Mouse (Mus musculus) olfactory bulb, adult 2 months (tissue): ENCODE data around the gene Ptpn14. TPM values are rescaled to one million over a fixed set of nuclear protein-coding genes. Genes with fewer than 3 reads are reported as not detected.

Experiments
- H3K27ac ChIP-seq: fragments of 200-500 bp; 2 replicates; pipeline ENCODE4 v1.5.1; 2012; ENCODE audit warnings: low read depth, low read length; ENCODE audit not compliant: insufficient read depth
- H3K4me1 ChIP-seq: fragments of 200-500 bp; 2 replicates; pipeline ENCODE4 v1.6.1; 2012; ENCODE audit warnings: low read length; ENCODE audit not compliant: control insufficient read depth, insufficient read depth
- H3K4me3 ChIP-seq: fragments of 200-500 bp; 2 replicates; pipeline ENCODE4 v1.5.1; 2012; ENCODE audit warnings: mild to moderate bottlenecking, low read depth, low read length, moderate library complexity; ENCODE audit not compliant: insufficient read depth
- CTCF ChIP-seq: fragments of 200-500 bp; IDR thresholded peaks from 2 replicates; pipeline ENCODE4 v1.5.1; 2012; ENCODE audit warnings: low read depth, mild to moderate bottlenecking, low read length, moderate library complexity; ENCODE audit not compliant: insufficient read depth
- POLR2A ChIP-seq: fragments of 200-500 bp; IDR thresholded peaks from 2 replicates; pipeline ENCODE4 v1.6.1; 2012; ENCODE audit warnings: mild to moderate bottlenecking, low read depth, low read length, moderate library complexity; ENCODE audit not compliant: insufficient read depth
- WGBS: fragments of 180-500 bp; shearing (Covaris S2); methylation state at CpG from one replicate; pipeline ENCODE4 v1.1.7; 2018; 5-methylcytosine and 5-hydroxymethylcytosine counted together
- polyA plus RNA-seq: library from polyadenylated mRNA; stranded (reverse); fragments of >200 nt; gene quantifications from 2 replicates; pipeline ENCODE4 v1.2.4, GENCODE M21; 2012; ENCODE audit warnings: low replicate concordance; ENCODE audit not compliant: missing spikeins, insufficient read depth, insufficient read length

Ptpn14 gene
- polyA plus RNA-seq, 1 experiment: 73.8 TPM

GRCm38 (mm10) chr1:189732156-189732555 is 4.1 kb downstream of the Ptpn14 start:
- peaks cover 10% of the 10 kb centered on the region; the same call in 1 of the 2 replicates for H3K4me1 ChIP-seq

GRCm38 (mm10) chr1:189740075-189740474 is 12.0 kb downstream of the Ptpn14 start:
- WGBS: 90% methylated on average over 7 of the region's 7 CpGs
- H3K4me3 ChIP-seq: no peak overlapping the region
- no peak for TF ChIP-seq CTCF
- TF ChIP-seq POLR2A: no peak
- H3K27ac ChIP-seq: no peak overlapping the region
- H3K4me1 ChIP-seq: peaks cover 8% of the 10 kb centered on the region; the same call in 1 of the 2 replicates

More at GRCm38 (mm10) chr1:189732156-189732555, 4.1 kb downstream of the Ptpn14 start:
- H3K27ac ChIP-seq: no peak overlapping the region
- no peak overlapping the region for H3K4me3 ChIP-seq
- 80% methylated on average over 8 of the region's 8 CpGs for WGBS
- no peak for TF ChIP-seq POLR2A
- TF ChIP-seq CTCF: no peak

DNA sequence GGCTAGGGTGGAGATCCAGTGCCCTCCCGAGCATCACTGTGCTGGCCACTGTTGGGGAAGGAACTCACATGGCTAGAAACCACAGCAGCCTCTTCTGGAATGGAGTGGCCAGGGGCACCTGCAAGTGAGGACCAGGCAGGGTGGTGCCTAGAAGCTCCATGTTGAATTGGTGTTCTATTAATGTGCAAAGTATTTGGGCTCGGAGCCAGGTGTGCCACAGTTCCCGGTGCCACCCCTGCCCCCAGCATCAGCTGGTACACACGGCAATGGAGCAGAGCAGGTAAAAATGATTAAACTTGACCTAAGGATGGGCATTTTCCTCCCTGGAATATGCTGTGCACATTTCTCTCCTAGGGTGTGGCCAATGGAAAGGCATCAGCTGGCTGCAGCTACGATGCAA is 14.0 kb downstream of the Ptpn14 start:
- WGBS: 77% methylated on average over 5 of the region's 5 CpGs
- Histone ChIP-seq H3K4me3 (no peak overlapping the region), H3K4me1 (peaks cover 12% of the 10 kb centered on the region; the same call in 1 of the 2 replicates), H3K27ac (no peak overlapping the region)
- no peak for TF ChIP-seq POLR2A
- no peak for TF ChIP-seq CTCF

DNA sequence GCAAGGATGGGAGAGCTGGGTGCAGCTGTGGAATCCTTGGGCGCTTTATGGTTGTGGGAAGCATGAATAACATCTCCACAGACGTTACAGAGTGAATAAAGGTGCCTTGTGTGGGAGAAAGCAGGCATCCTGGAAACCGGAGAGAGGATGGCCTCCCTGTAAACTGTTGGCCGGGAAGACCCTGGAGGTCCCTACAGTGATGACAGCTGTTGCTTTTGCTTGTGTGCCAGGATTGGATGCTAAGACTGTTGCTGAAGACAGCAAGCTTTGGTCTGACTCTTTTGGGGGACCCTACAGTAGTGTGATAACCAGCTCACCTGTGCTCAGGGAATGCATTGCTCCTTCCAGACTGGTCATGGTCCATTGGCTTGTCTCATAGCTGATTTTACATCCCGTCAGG is 15.1 kb downstream of the Ptpn14 start:
- TF ChIP-seq CTCF (no peak), POLR2A (no peak)

DNA sequence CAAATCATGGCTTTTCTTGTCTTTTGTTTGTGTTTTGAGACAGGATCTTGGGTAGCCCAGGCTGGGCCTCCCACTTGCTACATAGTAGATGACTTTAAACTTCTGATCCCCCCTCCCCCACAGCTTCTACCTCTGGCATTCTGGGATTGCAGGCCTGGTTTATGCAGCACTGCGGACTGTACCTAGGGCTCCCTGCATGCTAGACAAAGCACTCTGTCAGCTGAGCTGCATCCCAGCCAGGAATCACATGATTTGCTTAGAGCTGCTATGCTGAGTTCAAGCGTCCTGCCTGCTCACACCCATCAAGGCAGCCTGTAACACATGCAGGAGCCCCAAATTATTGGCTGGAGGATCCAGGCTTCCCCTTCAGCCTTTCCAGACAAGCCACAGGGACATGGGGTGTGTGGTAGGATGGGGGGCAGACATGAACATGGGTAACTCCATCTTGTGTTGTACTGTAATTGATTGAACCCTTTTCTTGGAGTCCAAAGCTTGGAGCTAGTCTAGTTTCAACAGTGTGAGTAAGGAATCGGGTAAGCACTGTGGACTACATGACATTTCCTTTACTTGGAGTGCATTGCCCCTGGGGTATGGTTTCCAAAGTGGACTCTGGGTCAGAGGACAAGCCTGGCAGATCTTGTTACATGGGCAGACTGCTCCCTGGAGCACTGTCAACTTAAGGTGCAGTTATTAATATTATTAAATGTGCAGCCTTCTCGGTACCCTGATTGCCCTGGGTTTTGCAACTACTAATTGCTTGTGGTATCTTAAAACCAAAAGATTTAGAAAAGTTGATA is 17.0 kb downstream of the Ptpn14 start:
- TF ChIP-seq POLR2A (no peak), CTCF (no peak)
- no peak overlapping the region for H3K27ac ChIP-seq
- H3K4me3 ChIP-seq: no peak overlapping the region
- 82% methylated on average over 4 of the region's 4 CpGs for WGBS
- H3K4me1 ChIP-seq: peaks cover 12% of the 10 kb centered on the region; the same call in 1 of the 2 replicates

More for the DNA sequence above, 15.1 kb downstream of the Ptpn14 start:
- Histone ChIP-seq H3K4me1 (peaks cover 12% of the 10 kb centered on the region; the same call in 1 of the 2 replicates), H3K4me3 (no peak overlapping the region), H3K27ac (no peak overlapping the region)
- 79% methylated on average over 5 of the region's 5 CpGs for WGBS

DNA sequence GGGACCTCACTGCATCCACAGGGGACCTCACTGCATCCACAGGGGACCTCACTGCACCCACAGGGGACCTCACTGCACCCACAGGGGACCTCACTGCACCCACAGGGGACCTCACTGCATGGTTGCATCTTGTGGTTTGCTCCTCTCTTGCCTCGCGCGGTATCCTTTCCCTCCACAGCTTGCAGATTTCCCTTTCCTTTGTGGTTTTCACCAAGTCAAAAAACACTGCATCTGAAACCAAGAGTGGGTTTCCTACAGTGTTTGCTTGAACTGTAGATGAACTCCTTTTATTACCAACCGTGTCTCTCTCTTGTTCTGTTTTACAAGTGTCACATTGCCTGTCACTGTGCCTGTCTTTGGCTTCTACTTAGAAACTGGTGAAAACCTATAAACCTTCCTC is 18.5 kb downstream of the Ptpn14 start:
- Histone ChIP-seq H3K4me1 (peaks cover 12% of the 10 kb centered on the region; the same call in 1 of the 2 replicates), H3K4me3 (no peak overlapping the region), H3K27ac (no peak overlapping the region)
- 90% methylated on average over 4 of the region's 4 CpGs for WGBS
- TF ChIP-seq CTCF (no peak), POLR2A (no peak)

GRCm38 (mm10) chr1:189749789-189750188 is 21.7 kb downstream of the Ptpn14 start:
- 97% methylated on average over 4 of the region's 4 CpGs for WGBS
- peaks cover 9% of the 10 kb centered on the region; the same call in 1 of the 2 replicates for H3K4me1 ChIP-seq
- H3K4me3 ChIP-seq: no peak overlapping the region
- no peak overlapping the region for H3K27ac ChIP-seq
- TF ChIP-seq POLR2A: no peak
- no peak for TF ChIP-seq CTCF

DNA sequence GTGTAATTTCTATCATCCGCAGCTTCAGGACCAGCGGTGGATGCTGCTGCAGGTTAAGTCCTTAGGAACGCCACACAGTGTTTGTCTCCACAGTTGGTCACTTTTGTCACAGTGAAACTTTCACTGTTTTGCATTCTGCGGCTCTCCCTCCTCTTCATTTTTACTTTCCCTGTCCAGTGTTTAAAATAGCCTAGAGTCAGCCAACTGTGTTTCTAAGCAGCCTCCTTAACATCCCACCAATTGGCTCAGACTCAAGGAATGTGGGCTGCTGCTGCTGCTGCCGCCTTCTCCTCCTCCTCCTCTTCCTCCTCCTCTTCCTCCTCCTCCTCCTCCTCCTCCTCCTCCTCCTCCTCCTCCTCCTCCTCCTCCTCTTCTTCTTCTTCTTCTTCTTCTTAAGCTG is 22.2 kb downstream of the Ptpn14 start:
- H3K4me3 ChIP-seq: no peak overlapping the region
- TF ChIP-seq CTCF (no peak), POLR2A (no peak)
- 54% methylated on average over 5 of the region's 5 CpGs for WGBS
- no peak overlapping the region for H3K27ac ChIP-seq
- peaks cover 8% of the 10 kb centered on the region for H3K4me1 ChIP-seq

DNA sequence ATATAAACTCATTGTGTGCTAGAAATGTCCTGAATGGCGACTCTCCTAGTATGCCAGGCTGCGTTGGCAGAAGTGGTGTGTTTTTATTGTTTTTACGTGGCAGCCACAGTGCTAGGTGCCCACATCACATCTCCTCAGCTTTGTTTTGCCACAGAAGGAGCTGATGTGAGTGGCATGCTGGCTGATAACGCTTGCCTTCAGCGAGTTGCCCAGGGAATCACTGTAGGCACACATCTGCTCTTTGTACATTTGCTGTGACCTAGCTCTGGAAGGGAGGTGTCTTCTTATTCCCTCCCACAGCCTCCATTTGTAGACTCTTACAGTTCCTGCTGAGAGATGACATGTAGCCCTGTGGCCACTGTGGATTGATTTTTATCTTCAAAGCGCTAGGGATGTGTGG is 24.2 kb downstream of the Ptpn14 start:
- Histone ChIP-seq H3K4me1 (peaks cover 13% of the 10 kb centered on the region), H3K4me3 (no peak overlapping the region), H3K27ac (no peak overlapping the region)
- WGBS: 78% methylated on average over 6 of the region's 6 CpGs
- TF ChIP-seq POLR2A (no peak), CTCF (no peak)
